Mouse (Mus musculus): Measurements from ENCODE around the gene Pnldc1.
A peak's percentile ranks its signal among the peaks of the same experiment; 100 is the strongest.
"Not testable (repeated sequence)": the region's sequence is repeated elsewhere in the genome, so short reads cannot be mapped to it uniquely, and the experiment has no call there.

Pnldc1 gene

GRCm38 (mm10) chr17:12905810-12906209, 4.2 kb downstream of the Pnldc1 start:
- no peak for DNase-seq

GRCm38 (mm10) chr17:12904349-12904748, 5.7 kb downstream of the Pnldc1 start:
- DNase-seq: no peak

GRCm38 (mm10) chr17:12903372-12904333, 6.4 kb downstream of the Pnldc1 start:
- no peak for DNase-seq

GRCm38 (mm10) chr17:12902291-12902690, 7.7 kb downstream of the Pnldc1 start:
- DNase-seq: no peak

- not testable (repeated sequence) for DNase-seq
Observed at GRCm38 (mm10) chr17:12898607-12899006, 11.4 kb downstream of the Pnldc1 start.

GRCm38 (mm10) chr17:12897674-12898073, 12.4 kb downstream of the Pnldc1 start:
- DNase-seq: no peak

- no peak for DNase-seq
Observed at GRCm38 (mm10) chr17:12892033-12892432, 18.0 kb downstream of the Pnldc1 start.

- DNase-seq: no peak
Observed at GRCm38 (mm10) chr17:12891054-12891453, 19.0 kb downstream of the Pnldc1 start.

- DNase-seq: no peak
Observed at GRCm38 (mm10) chr17:12887021-12887775, 22.8 kb downstream of the Pnldc1 start.

GRCm38 (mm10) chr17:12886620-12887019, 23.4 kb downstream of the Pnldc1 start:
- no peak for DNase-seq

GRCm38 (mm10) chr17:12881216-12881615, 28.8 kb downstream of the Pnldc1 start:
- no peak for DNase-seq

- peak; percentile 75 for DNase-seq
Observed at GRCm38 (mm10) chr17:12880178-12880577, 29.9 kb downstream of the Pnldc1 start.

- DNase-seq: no peak
Observed at GRCm38 (mm10) chr17:12875734-12876133, 34.3 kb downstream of the Pnldc1 start, which contains the start of gene Mrgprh. Gene Mrgprh (plus strand): TSS chr17:12876034.

- peak; percentile 29 for DNase-seq
Observed at GRCm38 (mm10) chr17:12872275-12873028, 37.6 kb downstream of the Pnldc1 start.

- DNase-seq: no peak
Observed at GRCm38 (mm10) chr17:12868640-12869039, 41.4 kb downstream of the Pnldc1 start.

- no peak for DNase-seq
Observed at GRCm38 (mm10) chr17:12868043-12868442, 42.0 kb downstream of the Pnldc1 start, which contains the start of gene Mas1. Gene Mas1 (minus strand): TSS chr17:12868143.

GRCm38 (mm10) chr17:12866853-12867252, 43.2 kb downstream of the Pnldc1 start:
- no peak for DNase-seq

- no peak for DNase-seq
Observed at GRCm38 (mm10) chr17:12865407-12865806, 44.6 kb downstream of the Pnldc1 start.

- DNase-seq: no peak
Observed at GRCm38 (mm10) chr17:12864111-12864510, 45.9 kb downstream of the Pnldc1 start.

GRCm38 (mm10) chr17:12859006-12859520, 51.0 kb downstream of the Pnldc1 start:
- DNase-seq: no peak

- no peak for DNase-seq
Observed at GRCm38 (mm10) chr17:12858072-12858471, 52.0 kb downstream of the Pnldc1 start.

GRCm38 (mm10) chr17:12857395-12857794, 52.6 kb downstream of the Pnldc1 start:
- no peak for DNase-seq

GRCm38 (mm10) chr17:12854386-12854785, 55.6 kb downstream of the Pnldc1 start:
- DNase-seq: no peak

Data from cerebellum, adult 11 months (tissue).